Mouse (Mus musculus): ENCODE measurements at regions not wholly inside any gene's neighbourhood (a gene's known extent, or its start where the extent isn't known, plus 50 kb on each side); places are given as distances from the start of the nearest gene placed in this dataset.
A peak's percentile ranks its signal among the peaks of the same experiment; 100 is the strongest.

DNA sequence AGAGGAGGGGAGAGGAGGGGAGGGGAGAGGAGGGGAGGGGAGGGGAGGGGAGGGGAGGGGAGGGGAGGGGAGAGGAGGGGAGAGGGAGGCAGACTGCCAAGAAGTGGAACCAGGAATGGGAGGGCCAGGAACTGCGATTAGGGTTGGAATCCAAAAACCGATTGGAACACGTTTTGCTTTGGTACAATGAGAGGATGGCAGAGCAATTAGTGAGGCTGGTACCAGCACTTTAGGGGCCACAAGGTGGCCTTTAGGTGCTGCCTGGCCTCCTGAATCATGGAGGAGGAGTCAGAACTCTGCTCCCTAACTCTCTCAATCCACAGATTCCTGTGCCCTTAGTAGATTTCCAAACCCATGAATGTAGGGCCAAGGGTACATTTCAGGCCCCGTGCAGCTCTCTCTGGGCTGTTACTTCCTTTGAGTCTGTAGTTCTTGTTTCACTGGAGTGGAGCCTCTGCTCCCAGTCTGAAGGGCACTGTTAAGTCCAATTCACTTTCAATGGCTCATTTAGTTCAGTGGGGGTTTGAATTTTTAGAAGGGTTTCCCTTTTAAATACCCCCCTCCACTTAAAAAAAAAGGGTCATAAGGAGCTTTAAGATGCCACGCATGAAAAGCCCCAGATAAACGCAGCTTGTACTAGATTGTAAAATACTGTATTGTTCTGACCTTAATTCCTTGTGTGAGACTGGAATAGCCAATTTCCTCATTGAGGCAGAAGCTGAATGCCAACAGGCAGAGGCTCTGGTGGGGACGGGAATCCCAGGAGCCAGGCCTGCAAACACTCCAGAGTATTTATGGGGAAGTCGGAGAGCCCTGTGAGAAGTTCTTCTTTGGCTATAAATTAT is 102.4 kb upstream of the Ranbp3l start:
- H3K27ac ChIP-seq (replicated peaks): no peak overlapping the region; the same call in 1 of the 2 replicates
- H3K4me1 ChIP-seq: no peaks in the 10 kb centered on the region
- no peak overlapping the region for H3K9ac ChIP-seq (replicated peaks)
- H3K27me3 ChIP-seq (replicated peaks): no peaks in the 10 kb centered on the region
- 0 out of 2 replicates have a peak, but pooled peaks cover 3% of the 10 kb centered on the region for H3K9me3 ChIP-seq (replicated peaks)
- H3K36me3 ChIP-seq: no peaks in the 10 kb centered on the region
- 33% methylated on average over 8 of the region's 8 CpGs for WGBS
- H3K4me2 ChIP-seq: no peak overlapping the region
- H3K4me3 ChIP-seq (replicated peaks): no peak overlapping the region
- peak; percentile 68 for ATAC-seq (ENCODE audit: low FRiP score)

DNA sequence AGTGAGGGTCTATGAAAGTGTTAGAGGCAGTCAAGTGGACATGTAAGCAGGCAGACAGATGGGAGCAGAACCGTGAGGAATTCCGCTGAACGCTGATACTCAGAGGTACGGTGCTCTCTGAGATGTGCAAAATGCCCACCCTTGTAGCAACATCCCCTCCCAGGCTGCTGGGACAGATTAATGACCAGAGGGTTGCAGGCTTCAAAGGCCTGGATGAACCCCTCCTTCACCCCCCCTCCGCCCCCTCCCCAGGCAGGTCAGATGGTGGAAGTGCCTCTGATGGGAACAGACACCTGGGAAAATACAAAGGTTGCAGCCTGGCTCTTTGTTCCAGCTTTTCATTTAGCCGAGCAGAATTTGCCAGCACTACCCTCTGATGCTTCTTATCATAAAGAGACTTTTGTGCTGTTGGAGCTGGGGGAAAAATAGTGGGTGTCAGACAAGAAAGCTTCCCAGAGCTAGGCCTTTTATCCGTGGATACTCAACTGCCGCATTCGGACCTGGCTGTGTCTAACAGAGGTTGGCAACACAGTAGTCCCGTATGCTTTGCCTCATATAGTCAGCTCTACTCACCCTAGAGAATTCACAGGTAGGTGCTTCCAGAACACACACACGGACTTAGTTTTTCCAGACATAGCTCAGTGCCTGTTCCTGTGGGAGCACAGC is 111.2 kb upstream of the Ranbp3l start:
- no peaks in the 10 kb centered on the region for H3K27me3 ChIP-seq (replicated peaks)
- no peaks in the 10 kb centered on the region for H3K4me1 ChIP-seq
- H3K4me3 ChIP-seq (replicated peaks): no peak overlapping the region
- no peak overlapping the region for H3K4me2 ChIP-seq
- no peak overlapping the region for H3K9ac ChIP-seq (replicated peaks)
- no peak for ATAC-seq (ENCODE audit: low FRiP score)
- H3K36me3 ChIP-seq: no peaks in the 10 kb centered on the region
- 37% methylated on average over 11 of the region's 11 CpGs for WGBS
- no peak overlapping the region for H3K27ac ChIP-seq (replicated peaks)
- H3K9me3 ChIP-seq (replicated peaks): no peaks in the 10 kb centered on the region

- 98% methylated on average over 3 of the region's 3 CpGs for WGBS
- Histone ChIP-seq H3K9me3 (replicated peaks) (0 out of 2 replicates have a peak, but pooled peaks cover 3% of the 10 kb centered on the region), H3K27me3 (replicated peaks) (no peaks in the 10 kb centered on the region), H3K9ac (replicated peaks) (no peak overlapping the region), H3K36me3 (no peaks in the 10 kb centered on the region), H3K4me1 (no peaks in the 10 kb centered on the region), H3K4me3 (replicated peaks) (no peak overlapping the region), H3K27ac (replicated peaks) (no peak overlapping the region), H3K4me2 (no peak overlapping the region)
- ATAC-seq (ENCODE audit: low FRiP score): no peak
Measured at GRCm38 (mm10) chr15:8855511-8855910, 112.2 kb upstream of the Ranbp3l start.

- Histone ChIP-seq H3K9ac (replicated peaks) (no peak overlapping the region), H3K36me3 (no peaks in the 10 kb centered on the region), H3K4me3 (replicated peaks) (no peak overlapping the region), H3K4me1 (no peaks in the 10 kb centered on the region), H3K27ac (replicated peaks) (no peak overlapping the region), H3K4me2 (no peak overlapping the region), H3K27me3 (replicated peaks) (no peaks in the 10 kb centered on the region), H3K9me3 (replicated peaks) (0 out of 2 replicates have a peak, but pooled peaks cover 3% of the 10 kb centered on the region)
- no peak for ATAC-seq (ENCODE audit: low FRiP score)
- 77% methylated on average over 7 of the region's 7 CpGs for WGBS
Measured at GRCm38 (mm10) chr15:8854336-8854735, 113.4 kb upstream of the Ranbp3l start.

DNA sequence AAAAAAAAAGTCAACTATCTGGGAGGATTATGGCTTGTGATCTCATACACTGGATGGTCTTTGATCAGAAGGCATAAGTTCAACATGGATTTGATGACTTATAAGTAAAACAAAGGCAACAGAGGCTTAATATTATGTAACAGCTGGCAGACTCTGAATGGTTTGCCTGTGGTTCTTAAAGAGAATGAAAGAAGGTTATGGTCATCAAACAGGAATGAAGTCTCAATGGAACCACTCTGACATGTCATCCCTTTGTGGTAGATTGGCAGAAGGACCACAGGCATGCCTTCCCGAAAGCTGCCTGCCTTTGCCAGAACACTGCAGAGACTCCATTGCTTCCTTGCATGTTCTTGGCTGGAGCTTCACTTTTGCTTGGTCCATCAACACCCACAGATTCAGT is 116.8 kb upstream of the Ranbp3l start:
- 94% methylated on average over 1 of the region's 1 CpGs for WGBS
- Histone ChIP-seq H3K4me2 (no peak overlapping the region), H3K9ac (replicated peaks) (no peak overlapping the region), H3K36me3 (no peaks in the 10 kb centered on the region), H3K4me1 (no peaks in the 10 kb centered on the region), H3K27me3 (replicated peaks) (no peaks in the 10 kb centered on the region), H3K27ac (replicated peaks) (no peak overlapping the region), H3K4me3 (replicated peaks) (no peak overlapping the region), H3K9me3 (replicated peaks) (0 out of 2 replicates have a peak, but pooled peaks cover 3% of the 10 kb centered on the region)
- ATAC-seq (ENCODE audit: low FRiP score): no peak

- H3K4me1 ChIP-seq: no peaks in the 10 kb centered on the region
Measured at GRCm38 (mm10) chr15:8849413-8849812, 118.3 kb upstream of the Ranbp3l start.

DNA sequence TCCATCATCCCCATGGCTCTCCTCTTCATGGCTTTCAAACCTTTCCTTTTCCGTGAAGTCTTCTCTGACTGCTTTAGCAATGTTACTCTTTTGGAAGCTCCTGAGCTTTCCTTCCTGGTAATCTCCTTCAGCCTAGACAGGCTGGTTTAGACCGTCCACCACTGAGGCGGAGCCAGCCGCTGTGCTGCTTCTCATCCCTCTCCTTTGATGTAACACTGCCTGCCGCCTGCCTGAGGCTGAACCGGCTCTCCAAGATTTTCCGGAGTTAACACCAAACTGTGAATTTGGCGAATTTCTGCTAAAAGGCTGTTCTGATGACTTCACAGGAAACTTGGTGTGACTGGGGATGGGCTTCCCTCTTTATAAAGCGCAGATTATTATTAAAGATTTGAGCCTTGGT is 125.6 kb upstream of the Ranbp3l start:
- no peak for ATAC-seq (ENCODE audit: low FRiP score)
- no peaks in the 10 kb centered on the region for H3K9me3 ChIP-seq (replicated peaks)
- no peaks in the 10 kb centered on the region for H3K4me1 ChIP-seq
- no peaks in the 10 kb centered on the region for H3K27me3 ChIP-seq (replicated peaks)
- H3K9ac ChIP-seq (replicated peaks): no peak overlapping the region
- no peak overlapping the region for H3K4me3 ChIP-seq (replicated peaks)
- H3K4me2 ChIP-seq: no peak overlapping the region
- no peak overlapping the region for H3K27ac ChIP-seq (replicated peaks)
- 62% methylated on average over 9 of the region's 9 CpGs for WGBS
- no peaks in the 10 kb centered on the region for H3K36me3 ChIP-seq

More at GRCm38 (mm10) chr15:8849413-8849812, 118.3 kb upstream of the Ranbp3l start:
- no peaks in the 10 kb centered on the region for H3K27me3 ChIP-seq (replicated peaks)
- H3K36me3 ChIP-seq: no peaks in the 10 kb centered on the region
- no peak overlapping the region for H3K4me2 ChIP-seq
- WGBS: 80% methylated on average over 5 of the region's 5 CpGs
- H3K9ac ChIP-seq (replicated peaks): no peak overlapping the region
- H3K27ac ChIP-seq (replicated peaks): no peak overlapping the region
- 0 out of 2 replicates have a peak, but pooled peaks cover 3% of the 10 kb centered on the region for H3K9me3 ChIP-seq (replicated peaks)
- no peak for ATAC-seq (ENCODE audit: low FRiP score)
- H3K4me3 ChIP-seq (replicated peaks): no peak overlapping the region

- H3K9ac ChIP-seq (replicated peaks): no peak overlapping the region
- ATAC-seq (ENCODE audit: low FRiP score): peak; percentile 53; the same call in 1 of the 2 replicates
- H3K4me1 ChIP-seq: no peaks in the 10 kb centered on the region
- H3K27me3 ChIP-seq (replicated peaks): no peaks in the 10 kb centered on the region
- WGBS: 39% methylated on average over 1 of the region's 1 CpGs
- no peak overlapping the region for H3K4me3 ChIP-seq (replicated peaks)
- H3K36me3 ChIP-seq: no peaks in the 10 kb centered on the region
- H3K4me2 ChIP-seq: no peak overlapping the region
- no peaks in the 10 kb centered on the region for H3K9me3 ChIP-seq (replicated peaks)
- H3K27ac ChIP-seq (replicated peaks): no peak overlapping the region
Measured at GRCm38 (mm10) chr15:8839462-8839861, 128.3 kb upstream of the Ranbp3l start.

DNA sequence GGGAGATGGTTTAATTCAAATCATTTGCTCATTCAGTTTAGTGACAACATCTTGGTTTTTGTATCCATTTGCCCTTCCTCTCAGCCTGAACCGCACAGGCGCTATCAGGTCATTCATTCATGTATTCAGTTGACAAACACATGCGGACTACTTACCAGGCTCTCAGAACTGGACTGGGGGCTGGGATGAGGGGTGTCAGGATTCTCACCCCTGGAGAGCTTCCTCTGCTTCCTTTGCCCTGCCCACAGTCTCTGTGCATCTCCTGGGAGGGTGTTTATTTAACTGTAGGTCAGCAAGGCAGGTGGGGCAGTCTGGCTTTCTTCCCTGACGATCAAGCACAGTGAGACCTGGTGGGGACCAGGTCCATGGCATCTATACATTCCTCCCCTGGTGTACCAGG is 123.6 kb upstream of the Slc1a3 start:
- no peak; the same call in 1 of the 2 replicates for ATAC-seq (ENCODE audit: low FRiP score)
- Histone ChIP-seq H3K4me1 (peaks cover 8% of the 10 kb centered on the region; the same call in 1 of the 2 replicates), H3K4me2 (no peak overlapping the region), H3K4me3 (replicated peaks) (no peak overlapping the region), H3K27ac (replicated peaks) (no peak overlapping the region), H3K36me3 (no peaks in the 10 kb centered on the region), H3K27me3 (replicated peaks) (no peaks in the 10 kb centered on the region), H3K9me3 (replicated peaks) (no peaks in the 10 kb centered on the region), H3K9ac (replicated peaks) (no peak overlapping the region)
- 89% methylated on average over 4 of the region's 4 CpGs for WGBS

DNA sequence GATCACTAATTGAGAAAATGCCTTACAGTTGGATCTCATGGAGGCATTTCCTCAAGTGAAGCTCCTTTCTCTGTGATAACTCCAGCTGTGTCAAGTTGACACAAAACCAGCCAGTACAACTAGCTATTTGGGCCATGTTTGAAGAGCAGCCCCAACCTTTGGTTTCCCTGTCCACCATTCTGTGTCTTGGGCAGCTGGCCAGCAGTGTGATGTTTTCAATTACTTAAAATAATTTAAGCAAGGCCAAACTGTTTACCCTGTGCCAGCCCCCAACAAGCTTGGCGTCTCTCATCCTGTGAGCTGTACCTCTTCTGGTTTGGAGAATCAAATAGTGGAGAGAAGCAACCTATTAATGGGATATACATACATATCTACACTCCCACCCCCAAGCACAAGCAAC is 122.4 kb upstream of the Slc1a3 start:
- H3K9me3 ChIP-seq (replicated peaks): no peaks in the 10 kb centered on the region
- 73% methylated on average over 1 of the region's 1 CpGs for WGBS
- ATAC-seq (ENCODE audit: low FRiP score): no peak
- no peak overlapping the region for H3K9ac ChIP-seq (replicated peaks)
- no peaks in the 10 kb centered on the region for H3K27me3 ChIP-seq (replicated peaks)
- H3K27ac ChIP-seq (replicated peaks): no peak overlapping the region
- no peak overlapping the region for H3K4me3 ChIP-seq (replicated peaks)
- peaks cover 8% of the 10 kb centered on the region; the same call in 1 of the 2 replicates for H3K4me1 ChIP-seq
- no peak overlapping the region for H3K4me2 ChIP-seq
- H3K36me3 ChIP-seq: no peaks in the 10 kb centered on the region

- peaks cover 8% of the 10 kb centered on the region; the same call in 1 of the 2 replicates for H3K4me1 ChIP-seq
- ATAC-seq (ENCODE audit: low FRiP score): no peak
- H3K9ac ChIP-seq (replicated peaks): no peak overlapping the region
- H3K4me3 ChIP-seq (replicated peaks): no peak overlapping the region
- WGBS: 36% methylated on average over 13 of the region's 13 CpGs
- H3K4me2 ChIP-seq: no peak overlapping the region
- no peaks in the 10 kb centered on the region for H3K9me3 ChIP-seq (replicated peaks)
- no peak overlapping the region for H3K27ac ChIP-seq (replicated peaks)
- no peaks in the 10 kb centered on the region for H3K36me3 ChIP-seq
- H3K27me3 ChIP-seq (replicated peaks): no peaks in the 10 kb centered on the region
Measured at GRCm38 (mm10) chr15:8831720-8832620, 121.4 kb upstream of the Slc1a3 start.

Data from neural tube, embryonic 15.5 days (tissue).